Mouse (Mus musculus): ENCODE measurements around the gene Stambp.
A peak's percentile ranks its signal among the peaks of the same experiment; 100 is the strongest.

The Stambp gene

GRCm38 (mm10) chr6:83568901-83569862, 3.3 kb downstream of the Stambp start:
- no peak for DNase-seq

GRCm38 (mm10) chr6:83555972-83556371, 16.6 kb downstream of the Stambp start:
- DNase-seq: no peak

GRCm38 (mm10) chr6:83548346-83548745, 24.2 kb downstream of the Stambp start:
- DNase-seq: peak; percentile 43

GRCm38 (mm10) chr6:83545778-83546177, 26.8 kb downstream of the Stambp start:
- DNase-seq: no peak

GRCm38 (mm10) chr6:83541756-83542456, 30.6 kb downstream of the Stambp start:
- DNase-seq: no peak

GRCm38 (mm10) chr6:83540017-83540416, 32.5 kb downstream of the Stambp start:
- DNase-seq: no peak

- DNase-seq: no peak
Observed at GRCm38 (mm10) chr6:83536795-83537059, 35.8 kb downstream of the Stambp start.

GRCm38 (mm10) chr6:83536028-83536794, 36.3 kb downstream of the Stambp start, which contains the start of gene Actg2:
Actg2 (minus strand) TSS chr6:83536265.
- no peak for DNase-seq

GRCm38 (mm10) chr6:83532608-83533007, 39.9 kb downstream of the Stambp start:
- DNase-seq: no peak

GRCm38 (mm10) chr6:83523194-83523593, 49.3 kb downstream of the Stambp start:
- no peak for DNase-seq

GRCm38 (mm10) chr6:83521784-83522183, 50.7 kb downstream of the Stambp start:
- no peak for DNase-seq

- no peak for DNase-seq
Observed at GRCm38 (mm10) chr6:83518637-83519036, 53.9 kb downstream of the Stambp start.

- no peak for DNase-seq
Observed at GRCm38 (mm10) chr6:83515172-83515571, 57.4 kb downstream of the Stambp start.

GRCm38 (mm10) chr6:83512495-83512894, 60.0 kb downstream of the Stambp start:
- peak; percentile 75 for DNase-seq

GRCm38 (mm10) chr6:83510210-83510609, 62.3 kb downstream of the Stambp start:
- peak; percentile 22 for DNase-seq

- peak; percentile 29 for DNase-seq
Observed at GRCm38 (mm10) chr6:83509442-83509841, 63.1 kb downstream of the Stambp start.

GRCm38 (mm10) chr6:83507168-83507546, 65.4 kb downstream of the Stambp start:
- DNase-seq: no peak

- DNase-seq: peak; percentile 98
Observed at GRCm38 (mm10) chr6:83506258-83507167, 66.0 kb downstream of the Stambp start, which contains the start of gene Dguok. Dguok (minus strand) TSS chr6:83506969.

GRCm38 (mm10) chr6:83505554-83505953, 67.0 kb downstream of the Stambp start:
- no peak for DNase-seq

GRCm38 (mm10) chr6:83503361-83503760, 69.2 kb downstream of the Stambp start:
- no peak for DNase-seq

- DNase-seq: no peak
Observed at GRCm38 (mm10) chr6:83502656-83503055, 69.9 kb downstream of the Stambp start.
